Mouse (Mus musculus) heart, postnatal 14 days (tissue): ENCODE measurements around the gene Gm8947. TPM values are rescaled to one million over a fixed set of nuclear protein-coding genes. Genes with fewer than 3 reads are reported as not detected.
A peak's percentile ranks its signal among the peaks of the same experiment; 100 is the strongest.
"Not testable (repeated sequence)": the region's sequence is repeated elsewhere in the genome, so short reads cannot be mapped to it uniquely, and the experiment has no call there.

Experiments
- DNase-seq, 2 experiments: peaks; one replicate each; pipeline ENCODE4 v3.0.0; 2021 to 2022
- intact Hi-C: fragments of 180-260 bp; cut with DNase I; formaldehyde crosslinking; loops from one replicate; pipeline ENCODE4 v1.15.1; 2025
- long read RNA-seq, 2 experiments: library from polyadenylated mRNA; stranded (forward); transcript quantifications; one replicate each; pipeline ENCODE4 v2.0.0; 2021
- total RNA-seq, 2 experiments: library from RNA; stranded (reverse); gene quantifications; 2 replicates each; pipeline ENCODE4 v1.2.3; 2021

The Gm8947 gene
- not detected for total RNA-seq
- long read RNA-seq, experiment 1 = 0 reads
- long read RNA-seq, experiment 2 = 0 reads

DNA sequence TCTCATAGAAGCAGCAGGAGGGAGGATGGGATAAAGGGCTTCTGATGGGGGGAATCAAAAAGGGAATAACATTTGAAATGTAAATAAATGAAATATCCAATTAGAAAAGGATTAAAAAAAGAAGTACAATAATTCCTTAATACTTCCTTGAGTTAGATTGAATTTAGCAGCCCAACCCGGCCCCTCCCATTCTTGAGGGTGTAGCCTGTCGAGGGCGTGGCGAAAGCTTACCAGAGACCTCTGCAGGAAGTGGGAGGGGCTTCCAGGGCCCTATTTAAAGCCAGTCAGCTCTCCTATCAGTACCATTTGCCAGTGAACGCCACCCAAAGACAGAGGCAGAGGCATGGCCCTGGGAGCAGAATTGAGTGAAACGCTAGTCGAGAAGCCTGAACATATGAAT is at the start of gene Gm8947:
TSS of gene Gm8947 (plus strand) at position 302 of the 400 bp plus-strand sequence.
- DNase-seq, intact Hi-C loops: not testable (repeated sequence)

DNA sequence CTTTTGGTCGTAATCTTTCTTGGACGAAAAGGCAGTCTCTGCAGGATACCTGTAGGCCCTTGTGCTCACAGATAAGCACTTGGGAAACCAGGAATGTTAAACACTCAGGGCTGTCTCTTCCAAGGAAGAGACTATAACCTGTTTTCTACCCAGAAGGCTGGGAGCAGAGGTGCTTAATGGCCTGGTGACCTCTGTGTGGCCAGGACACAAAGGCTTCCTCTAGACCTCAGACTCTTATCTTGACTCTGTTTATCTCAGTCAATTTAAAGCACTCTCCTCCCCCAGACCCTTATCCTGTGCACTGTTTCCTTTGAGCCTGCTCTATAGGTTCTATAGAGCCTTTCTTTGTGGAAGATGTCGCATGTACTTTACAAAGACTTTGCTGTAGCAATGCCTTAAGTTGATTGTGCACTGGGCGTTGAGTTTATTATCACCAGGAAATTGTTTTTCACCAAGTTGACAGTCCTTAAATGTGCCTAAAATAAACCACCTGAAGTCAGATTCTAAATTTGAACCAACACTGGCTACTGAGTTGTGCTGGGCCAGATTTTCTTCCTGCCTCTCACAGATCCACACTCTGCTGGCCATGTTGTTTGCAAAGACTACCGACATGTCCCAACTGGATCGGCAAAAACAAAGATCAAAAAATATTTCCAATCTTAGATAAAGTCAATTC is 47.6 kb upstream of the Gm8947 start:
- peak in 1 of 2 experiments; percentile 8 for DNase-seq
- intact Hi-C loops = no loop called here

DNA sequence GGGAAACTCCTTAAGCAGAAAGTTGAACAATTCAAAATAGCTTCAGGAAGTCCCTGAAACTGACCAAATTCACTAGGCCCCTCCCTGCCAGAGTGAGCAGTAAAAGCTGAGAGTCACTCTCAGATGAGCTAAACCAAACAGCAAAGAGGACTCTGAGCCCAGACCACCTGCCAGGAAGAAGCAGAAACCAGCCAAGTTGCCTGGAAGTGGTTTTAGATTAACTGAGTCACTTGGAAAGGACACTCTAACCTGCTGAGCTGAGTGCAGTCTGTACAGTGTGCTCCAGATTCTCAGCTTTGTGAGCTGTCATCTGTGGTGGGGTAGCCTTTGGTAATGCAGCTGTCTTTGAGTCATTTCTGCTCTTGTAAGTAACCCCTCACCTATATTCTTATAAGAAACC is 44.4 kb upstream of the Gm8947 start:
- intact Hi-C loops = no loop called here
- DNase-seq = no peak

- intact Hi-C loops = no loop called here
- no peak for DNase-seq
Measured at GRCm38 (mm10) chr1:151150211-151150610, 42.0 kb upstream of the Gm8947 start.

- no peak for DNase-seq
- intact Hi-C loops = no loop called here
Measured at GRCm38 (mm10) chr1:151151089-151151488, 41.1 kb upstream of the Gm8947 start.

GRCm38 (mm10) chr1:151153056-151153652 is 39.0 kb upstream of the Gm8947 start:
- intact Hi-C loops = no loop called here
- no peak for DNase-seq

GRCm38 (mm10) chr1:151154131-151154530 is 38.0 kb upstream of the Gm8947 start:
- DNase-seq, intact Hi-C loops: not testable (repeated sequence)

GRCm38 (mm10) chr1:151156129-151156528 is 36.0 kb upstream of the Gm8947 start:
- intact Hi-C loops = no loop called here
- DNase-seq = no peak

- peak in 1 of 2 experiments; percentile 16 for DNase-seq
- intact Hi-C loops = no loop called here
Measured at GRCm38 (mm10) chr1:151156777-151157632, 35.2 kb upstream of the Gm8947 start.

GRCm38 (mm10) chr1:151157963-151158856 is 34.0 kb upstream of the Gm8947 start:
- no peak for DNase-seq
- intact Hi-C loops = no loop called here

DNA sequence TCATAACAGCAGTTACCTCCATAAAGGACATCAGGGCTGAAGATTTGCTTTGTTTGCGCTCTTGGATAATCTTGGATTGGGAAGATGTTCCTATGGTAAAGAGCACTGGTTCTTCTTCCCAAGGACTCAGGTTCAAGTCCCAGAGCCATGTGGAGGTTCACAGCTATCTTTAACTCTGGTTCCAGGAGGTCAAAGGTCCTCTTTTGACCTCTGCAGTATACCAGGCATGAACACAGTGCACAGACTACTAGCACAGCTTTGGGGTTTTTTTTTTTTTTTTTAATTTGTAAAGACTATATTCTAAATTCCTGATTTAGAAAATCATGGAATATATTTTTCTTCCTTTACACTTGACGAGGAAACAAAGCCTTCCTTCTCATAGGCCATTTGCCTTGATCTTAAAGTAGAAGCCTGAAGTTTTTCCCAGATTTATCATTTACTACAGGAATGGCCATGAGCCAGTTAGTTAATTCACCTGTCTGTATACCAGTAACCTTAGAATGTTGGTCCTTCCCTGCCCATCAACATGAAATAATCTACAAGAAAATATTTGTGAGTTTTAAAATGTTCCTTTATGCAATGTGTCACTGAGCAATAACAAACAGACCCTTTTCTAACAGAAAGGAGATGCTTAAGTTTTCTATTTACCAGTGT is 33.2 kb upstream of the Gm8947 start:
- DNase-seq = no peak
- intact Hi-C loops = no loop called here

DNA sequence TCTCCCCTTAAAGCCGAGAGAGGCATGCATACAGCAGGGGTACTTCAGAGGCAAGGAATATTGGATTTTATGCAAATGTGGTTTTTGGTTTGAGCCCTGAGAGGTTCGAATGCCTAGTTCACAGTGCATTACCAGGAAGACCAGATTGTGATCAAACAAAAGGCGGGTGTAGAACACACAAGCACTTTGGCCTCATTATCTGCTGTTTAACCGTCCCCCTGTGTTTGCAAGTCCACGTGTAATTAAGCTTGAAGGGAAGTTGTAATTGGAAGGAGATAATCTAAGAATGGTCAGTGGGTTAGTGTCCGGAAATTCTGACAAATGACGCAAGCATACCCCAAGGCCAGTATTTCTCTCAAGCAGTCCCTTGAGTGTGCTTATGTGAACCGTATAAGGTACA is 26.1 kb upstream of the Gm8947 start:
- intact Hi-C loops = no loop called here
- no peak for DNase-seq

DNA sequence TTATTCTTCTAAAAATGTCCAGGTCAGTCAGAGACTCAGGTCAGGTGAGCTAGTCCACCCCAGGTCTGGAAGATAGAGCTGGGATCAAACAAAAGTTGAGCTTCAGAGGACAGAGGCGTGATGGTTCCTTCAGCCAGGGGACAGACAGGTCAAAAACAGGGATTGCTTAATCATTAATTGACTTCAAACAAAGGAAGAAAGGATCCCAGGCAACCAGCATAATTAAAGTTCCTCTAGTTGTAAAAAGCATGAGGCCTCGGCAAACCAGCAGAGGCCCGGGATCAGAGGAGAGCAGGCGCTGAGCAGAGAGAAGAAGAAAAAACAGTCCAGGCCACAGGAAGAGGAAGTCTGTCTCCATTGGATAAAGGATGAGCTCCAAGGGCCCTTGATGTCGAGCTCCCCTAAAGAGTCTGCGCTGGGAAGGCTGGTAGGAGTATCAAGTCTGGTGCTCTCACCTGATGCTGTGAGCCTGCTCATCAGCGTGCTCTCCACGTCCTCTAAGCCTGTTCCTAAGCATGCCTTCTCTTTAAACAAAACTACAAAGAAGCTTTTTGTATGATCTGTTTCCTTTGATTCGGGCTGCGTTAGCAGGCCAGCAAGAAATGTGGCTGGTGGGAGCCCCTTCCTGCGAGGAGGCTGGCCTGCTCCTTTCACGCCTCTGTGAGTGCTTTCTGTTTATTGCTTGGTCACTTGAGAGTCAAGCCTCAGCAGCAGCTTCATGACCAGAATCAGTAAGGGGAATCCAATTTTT is 24.7 kb upstream of the Gm8947 start:
- intact Hi-C loops = no loop called here
- no peak for DNase-seq

DNA sequence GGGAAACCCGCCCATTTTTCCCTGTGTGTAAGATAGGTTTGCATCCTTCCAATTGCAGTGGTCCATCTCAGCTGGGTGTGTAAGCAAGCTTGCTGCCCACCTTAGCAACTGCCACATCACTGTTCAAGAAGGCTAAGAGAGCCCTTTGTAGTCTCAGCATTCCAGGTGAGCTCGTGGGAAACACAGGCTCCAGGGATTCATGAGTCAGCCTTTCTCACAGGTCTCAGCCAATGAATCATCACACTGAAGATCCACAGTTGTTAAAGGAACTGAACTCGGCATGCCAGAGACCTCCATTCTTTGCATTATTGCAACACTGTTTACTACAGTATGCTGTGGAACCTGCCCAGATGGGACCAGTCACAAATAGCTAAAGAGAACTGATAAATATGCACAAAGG is 23.5 kb upstream of the Gm8947 start:
- DNase-seq = no peak
- intact Hi-C loops = no loop called here

DNA sequence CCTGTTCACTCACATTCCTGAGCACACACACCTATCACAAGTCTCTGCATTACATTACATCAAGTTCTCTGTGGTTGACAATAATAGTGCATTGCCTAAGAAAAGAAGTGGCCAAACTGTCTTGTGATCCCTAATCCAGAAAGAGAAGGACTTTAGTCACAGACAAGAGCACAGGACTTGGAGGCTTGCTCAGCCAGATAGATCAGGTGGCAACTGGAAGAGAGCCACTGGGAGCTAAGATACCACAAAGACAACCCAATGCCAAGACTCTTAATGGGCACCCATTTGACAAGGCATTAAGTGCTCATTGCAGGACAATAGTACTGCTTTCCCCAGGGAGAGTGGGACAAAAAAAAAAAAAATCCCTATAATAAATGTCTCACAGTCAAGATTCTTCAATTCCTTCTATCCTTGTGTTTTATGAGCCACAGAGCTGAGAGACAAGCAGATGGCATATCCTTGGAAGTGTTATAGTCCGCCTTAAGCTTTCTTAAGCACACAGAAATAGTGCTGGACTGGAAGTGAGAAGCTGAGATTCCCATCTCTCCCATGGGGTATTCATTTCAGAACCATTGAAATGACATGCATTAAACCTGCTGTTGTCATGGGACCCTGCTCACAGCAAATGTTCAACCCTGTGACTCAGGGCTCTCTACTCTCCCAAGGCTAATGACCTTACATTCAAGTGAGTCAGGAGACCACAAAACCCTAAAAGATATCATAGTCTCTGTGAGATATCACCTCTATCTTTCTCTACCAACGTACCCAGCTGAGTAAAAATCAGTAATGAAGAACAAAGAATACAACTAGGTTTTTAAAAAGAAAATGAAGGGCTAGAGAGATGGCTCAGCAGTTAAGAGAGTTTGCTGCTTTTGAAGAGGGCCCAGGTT is 20.4 kb upstream of the Gm8947 start:
- intact Hi-C loops = loop anchor here (5.0 kb wide), 1 partner anchor 170 kb away; the partner anchor contains the start of gene Ivns1abp
- peak in 1 of 2 experiments; percentile 21 for DNase-seq

- intact Hi-C loops = no loop called here
- DNase-seq = no peak
Measured at GRCm38 (mm10) chr1:151177030-151177936, 14.9 kb upstream of the Gm8947 start.

DNA sequence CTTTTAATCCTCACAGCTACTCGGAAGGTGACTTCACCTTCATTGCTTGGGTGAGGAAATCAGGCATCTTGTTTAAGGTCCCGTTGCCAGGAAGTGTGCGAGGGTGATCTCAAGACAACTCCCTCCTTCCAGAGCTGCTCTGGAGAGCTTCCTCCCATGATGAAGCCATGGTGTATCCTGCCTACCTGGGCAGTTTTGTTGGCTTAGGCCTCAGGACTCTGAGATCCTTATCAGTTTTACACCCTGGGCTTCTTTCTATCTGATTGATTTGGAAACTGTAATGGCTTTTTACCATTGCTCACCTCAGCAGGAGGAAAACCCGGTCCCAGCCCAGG is 14.3 kb upstream of the Gm8947 start:
- DNase-seq = no peak
- intact Hi-C loops = no loop called here
